Mouse (Mus musculus) megakaryocyte, embryonic 14.5 days (primary cell): ENCODE results near the gene Pkd1.

Experiments used
- FLI1 ChIP-seq: IDR thresholded peaks from 2 replicates; pipeline ENCODE4 v1.6.1; 2012; ENCODE audit warnings: low read length, inconsistent platforms, mixed read lengths
- GATA1 ChIP-seq: IDR thresholded peaks from 3 replicates; pipeline ENCODE4 v1.6.1; 2012; ENCODE audit warnings: mixed read lengths, low read length, inconsistent platforms, borderline replicate concordance

DNA sequence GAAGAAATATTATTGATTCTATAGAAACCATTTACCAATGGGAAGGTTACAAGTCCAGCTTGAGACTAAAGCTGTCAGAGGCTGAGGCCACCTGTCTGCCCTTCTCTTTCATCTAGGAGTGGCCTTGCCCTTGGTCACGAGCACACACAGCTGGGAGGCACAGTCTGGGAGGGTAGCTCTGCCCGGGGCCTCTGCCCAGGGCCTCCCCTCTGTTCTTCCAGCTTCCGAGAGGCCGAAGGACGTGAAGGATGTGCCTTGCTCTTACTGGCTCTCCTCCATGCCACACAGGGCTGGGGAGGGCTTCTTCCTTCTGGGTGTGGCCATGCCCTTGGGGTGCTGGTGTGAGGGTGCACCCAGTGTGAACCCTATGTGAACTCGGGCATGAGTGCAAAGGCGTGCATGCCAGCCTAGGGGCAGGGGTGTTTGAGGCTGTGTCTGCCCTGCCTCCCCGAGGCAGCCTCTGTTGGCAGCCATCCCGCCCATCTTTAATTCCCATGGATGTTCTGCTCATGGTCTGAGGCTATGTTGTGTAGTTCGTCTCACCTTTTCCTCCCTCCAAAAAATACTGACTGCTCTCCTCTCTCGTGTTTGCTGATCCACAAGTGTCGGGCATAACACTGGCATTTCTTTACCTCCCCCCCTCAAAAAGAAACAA is 41.7 kb upstream of the Pkd1 start:
- TF ChIP-seq GATA1 (no peak), FLI1 (no peak)
